Mouse (Mus musculus) heart, embryonic 14.5 days (tissue): ENCODE results near the gene Tank. TPM values are rescaled to one million over a fixed set of nuclear protein-coding genes. Genes with fewer than 3 reads are reported as not detected.

ENCODE experiments used
- ATAC-seq: fragments of 200-750 bp; cut with Nextera tagmentation; 2 replicates; pipeline ENCODE4 v1.8.0; 2017; ENCODE audit warnings: low read depth, moderate TSS enrichment; ENCODE audit not compliant: insufficient number of reproducible peaks, insufficient read depth, low FRiP score
- H3K27ac ChIP-seq, 2 experiments: fragments of 200-500 bp in 1 of 2; fragments of 300-500 bp in 1 of 2; sonication (generic) in 1 of 2; replicated peaks in 1 of 2; 2 replicates each; pipeline ENCODE4 v1.5.1; 2012 to 2014; ENCODE audit warnings: low read depth in 2 of 2, low read length in 2 of 2, control low read depth in 1 of 2, mild to moderate bottlenecking in 1 of 2, mixed read lengths in 1 of 2; ENCODE audit not compliant: control insufficient read depth in 1 of 2, insufficient read depth in 1 of 2
- H3K27me3 ChIP-seq: fragments of 300-500 bp; sonication (generic); 2 replicates; pipeline ENCODE4 v1.6.1; 2014; ENCODE audit warnings: mild to moderate bottlenecking, low read length, control low read depth; ENCODE audit not compliant: control insufficient read depth, insufficient read depth
- H3K36me3 ChIP-seq: fragments of 300-500 bp; sonication (generic); 2 replicates; pipeline ENCODE4 v1.6.1; 2014; ENCODE audit warnings: mild to moderate bottlenecking, control low read depth, low read length, mixed read lengths; ENCODE audit not compliant: control insufficient read depth, insufficient read depth
- H3K4me1 ChIP-seq, 2 experiments: fragments of 200-500 bp in 1 of 2; fragments of 300-500 bp in 1 of 2; sonication (generic) in 1 of 2; 2 replicates each; pipeline ENCODE4 v1.6.1; 2012 to 2014; ENCODE audit warnings: low read length in 2 of 2, control low read depth in 1 of 2, mixed read lengths in 1 of 2; ENCODE audit not compliant: control insufficient read depth in 2 of 2, insufficient read depth in 2 of 2
- H3K4me2 ChIP-seq: fragments of 300-500 bp; sonication (generic); 2 replicates; pipeline ENCODE4 v1.6.1; 2014; ENCODE audit warnings: mild to moderate bottlenecking, low read length
- H3K4me3 ChIP-seq, 2 experiments: fragments of 200-500 bp in 1 of 2; fragments of 300-500 bp in 1 of 2; sonication (generic) in 1 of 2; 2 replicates each; pipeline ENCODE4 v1.5.1; 2012 to 2014; ENCODE audit warnings: low read length in 2 of 2, mild to moderate bottlenecking in 2 of 2, control low read depth in 1 of 2, low read depth in 1 of 2, moderate library complexity in 1 of 2; ENCODE audit not compliant: control insufficient read depth in 1 of 2, insufficient read depth in 1 of 2
- H3K9ac ChIP-seq: fragments of 300-500 bp; sonication (generic); 2 replicates; pipeline ENCODE4 v1.6.1; 2014; ENCODE audit warnings: mild to moderate bottlenecking, low read length
- H3K9me3 ChIP-seq: fragments of 300-500 bp; sonication (generic); 2 replicates; pipeline ENCODE4 v1.6.1; 2016; ENCODE audit warnings: low read length, control low read depth; ENCODE audit not compliant: control insufficient read depth
- WGBS: fragments of 180-500 bp; shearing (Covaris S2); extraction: QIAGEN DNeasy Blood & Tissue Kit; methylation state at CpG from one replicate; pipeline ENCODE4 v1.1.7; 2014; 5-methylcytosine and 5-hydroxymethylcytosine counted together
- polyA plus RNA-seq: library from polyadenylated mRNA; unstranded; fragments of >200 nt; fragmentation: Nextera tagmentation; extraction: Ambion mirVana; gene quantifications from 2 replicates; pipeline ENCODE4 v1.2.1, GENCODE M21; 2014

The Tank gene
- polyA plus RNA-seq, 1 experiment from 2014 or later: 26.3 TPM

DNA sequence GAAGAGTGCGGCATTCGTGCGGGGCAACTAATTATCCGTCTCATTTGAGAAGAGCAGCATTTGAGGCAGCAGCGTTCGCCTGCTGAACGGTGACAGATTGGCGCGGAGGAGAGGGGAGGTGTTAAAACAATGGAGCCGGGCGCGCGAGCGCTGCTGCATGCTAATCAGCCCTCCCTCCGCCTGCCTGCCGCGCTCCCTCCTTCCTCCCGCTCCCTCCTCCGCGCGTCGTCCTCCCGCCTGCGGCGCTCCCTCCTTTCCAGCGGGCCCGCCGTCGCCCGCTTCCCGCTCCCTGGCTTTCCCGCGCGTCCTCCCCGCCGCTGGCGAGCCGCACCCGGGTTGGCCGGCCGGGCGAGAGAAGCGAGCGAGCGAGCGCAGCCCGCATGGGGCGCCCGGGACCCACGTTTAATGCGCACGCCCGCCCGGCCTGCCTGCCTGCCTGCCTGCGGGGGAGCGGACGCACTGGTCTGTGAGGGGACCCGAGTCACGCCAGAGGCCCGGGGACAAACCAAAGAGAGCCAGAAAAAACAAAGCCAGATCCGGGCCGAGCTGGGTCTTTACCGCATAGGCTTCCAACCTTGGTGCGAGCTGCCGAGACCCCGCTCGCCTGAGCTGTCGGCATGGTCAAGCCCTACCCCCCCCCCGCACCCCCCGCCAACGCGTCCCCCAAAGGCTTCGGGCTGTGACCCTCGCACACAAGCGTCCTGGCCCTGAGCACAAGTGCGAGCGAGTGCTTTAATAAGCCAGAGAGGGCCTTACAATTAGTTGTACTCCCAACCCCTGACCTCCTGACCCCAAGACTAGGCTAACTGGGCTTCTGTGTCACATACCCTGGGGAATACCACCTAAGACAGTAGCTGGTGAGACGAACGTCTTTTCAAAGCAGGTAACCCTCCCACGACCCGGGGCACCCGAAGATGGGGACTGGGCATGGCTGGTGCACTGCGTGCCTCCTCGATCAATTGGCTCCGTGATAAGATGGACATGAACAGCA, 78.3 kb downstream of the Tank start:
- peak; percentile 55 for ATAC-seq
- Histone ChIP-seq H3K4me3 (peak overlapping the region; percentile 61 to 70), H3K9me3 (no peaks in the 10 kb centered on the region), H3K27ac (no peak overlapping the region), H3K27me3 (peaks cover 7% of the 10 kb centered on the region; the same call in 1 of the 2 replicates), H3K9ac (peak overlapping the region; percentile 77), H3K4me1 (peaks cover 4 to 9% of the 10 kb centered on the region in 2 experiments; a peak in 2 of 4 replicates), H3K36me3 (no peaks in the 10 kb centered on the region), H3K4me2 (peak overlapping the region; percentile 98)
- 2% methylated on average over 79 of the region's 85 CpGs for WGBS

DNA sequence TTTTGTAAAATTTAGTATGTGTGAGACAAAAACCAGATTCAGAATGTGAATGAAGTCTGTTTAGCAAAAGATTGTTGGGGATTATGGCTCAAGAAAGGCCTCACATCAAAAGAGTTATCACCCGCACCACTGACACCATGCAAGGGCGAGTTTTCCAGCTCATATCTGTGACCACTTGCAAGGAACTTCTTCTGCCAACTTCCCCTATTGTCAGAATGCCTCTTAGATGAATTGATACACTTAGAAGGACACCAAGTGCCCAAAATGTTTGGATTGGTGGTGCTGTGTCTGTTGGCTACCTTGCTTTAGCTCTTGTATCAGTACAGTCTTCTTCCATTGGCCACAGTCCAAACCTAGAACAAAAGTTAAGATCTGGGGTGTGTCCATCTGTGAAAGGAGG, 80.9 kb downstream of the Tank start:
- ATAC-seq: no peak
- Histone ChIP-seq H3K9ac (no peak overlapping the region), H3K36me3 (no peaks in the 10 kb centered on the region), H3K9me3 (no peaks in the 10 kb centered on the region), H3K4me3 (no peak overlapping the region), H3K27ac (no peak overlapping the region), H3K27me3 (peaks cover 6% of the 10 kb centered on the region; the same call in 1 of the 2 replicates), H3K4me1 (peaks cover 8 to 9% of the 10 kb centered on the region in 2 experiments; a peak in 3 of 4 replicates), H3K4me2 (no peak overlapping the region)
- WGBS: 92% methylated on average over 2 of the region's 2 CpGs

DNA sequence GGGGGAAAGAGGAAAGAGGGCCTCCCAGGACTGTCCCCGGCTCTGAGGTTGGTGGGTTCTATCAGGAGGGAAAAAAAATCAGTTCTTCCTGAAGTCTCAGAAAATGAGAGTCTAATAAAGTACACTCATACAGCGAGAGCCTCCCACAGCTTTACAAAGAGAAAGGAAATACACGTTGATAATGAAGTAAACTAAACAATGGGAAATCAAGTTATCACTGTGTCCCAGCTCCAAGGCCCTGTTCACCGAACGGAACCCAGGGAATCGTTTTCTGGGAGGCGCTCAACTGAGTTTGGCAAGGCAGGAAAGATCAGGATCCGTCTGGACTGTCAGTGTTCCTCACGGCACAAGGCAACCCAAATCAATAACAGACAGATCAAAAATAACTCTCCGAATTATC, 84.4 kb downstream of the Tank start:
- Histone ChIP-seq H3K9ac (no peak overlapping the region), H3K4me1 (peaks cover 0 to 4% of the 10 kb centered on the region in 2 experiments; a peak in 2 of 4 replicates), H3K27me3 (no peaks in the 10 kb centered on the region), H3K4me2 (no peak overlapping the region), H3K9me3 (no peaks in the 10 kb centered on the region), H3K4me3 (no peak overlapping the region), H3K27ac (peak overlapping the region; percentile 27 to 35; a peak in 3 of 4 replicates), H3K36me3 (no peaks in the 10 kb centered on the region)
- 63% methylated on average over 10 of the region's 10 CpGs for WGBS
- peak; percentile 13; the same call in 1 of the 2 replicates for ATAC-seq

DNA sequence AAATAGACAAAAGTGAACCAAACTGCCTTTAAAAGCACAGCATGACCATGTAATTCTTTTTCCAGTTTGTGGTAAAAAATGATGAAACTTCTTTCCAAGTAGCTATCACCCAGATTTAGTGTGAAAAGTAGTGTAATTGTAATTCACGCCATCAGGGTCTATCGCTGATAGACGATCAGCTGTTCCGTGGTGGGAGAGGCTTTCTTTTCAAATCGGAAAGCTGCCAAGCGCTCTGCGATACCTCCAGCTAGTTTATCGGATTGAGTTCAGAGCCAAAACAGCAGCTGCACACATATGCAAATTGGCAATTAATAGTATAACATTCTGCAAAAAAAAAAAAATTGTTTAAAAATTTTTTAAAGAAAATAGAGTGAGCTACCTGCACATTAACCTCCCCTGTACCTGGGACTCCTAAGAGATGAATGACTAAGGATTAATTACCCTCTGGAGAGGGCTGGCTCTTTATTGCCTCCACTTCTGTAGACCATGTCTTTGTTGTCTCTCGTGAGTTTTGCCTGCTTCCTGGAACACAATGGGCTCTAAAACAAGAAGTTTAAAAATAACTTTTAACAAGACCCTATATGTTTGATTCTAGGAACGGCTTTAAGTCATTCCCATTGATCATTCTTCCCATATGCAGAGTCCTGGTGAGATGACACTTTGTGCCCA, 85.3 kb downstream of the Tank start:
- WGBS: 60% methylated on average over 10 of the region's 10 CpGs
- no peak for ATAC-seq
- Histone ChIP-seq H3K9me3 (no peaks in the 10 kb centered on the region), H3K27ac (no peak overlapping the region), H3K4me1 (peaks cover 0 to 4% of the 10 kb centered on the region in 2 experiments; a peak in 2 of 4 replicates), H3K4me3 (no peak overlapping the region), H3K27me3 (no peaks in the 10 kb centered on the region), H3K4me2 (no peak overlapping the region), H3K9ac (no peak overlapping the region), H3K36me3 (no peaks in the 10 kb centered on the region)

DNA sequence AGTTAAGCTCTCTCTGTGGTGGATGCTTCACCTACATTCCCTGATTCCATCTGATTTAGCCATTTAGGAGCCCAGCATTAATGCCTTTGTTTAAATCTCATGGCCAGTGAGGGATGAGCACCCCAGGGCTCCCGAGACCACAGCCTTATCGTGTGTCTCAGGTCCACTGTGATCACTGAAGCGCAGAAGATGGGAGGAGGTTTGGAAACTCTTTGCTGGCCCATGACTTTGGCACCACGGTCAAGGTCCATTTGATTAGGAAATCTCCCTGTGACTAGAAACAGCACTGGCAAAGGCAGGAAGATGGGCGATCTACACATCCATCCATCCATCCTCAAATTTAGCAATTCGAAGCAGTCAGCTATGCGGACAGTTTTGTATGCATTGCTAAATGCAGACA, 89.0 kb downstream of the Tank start:
- Histone ChIP-seq H3K4me2 (no peak overlapping the region), H3K9me3 (no peaks in the 10 kb centered on the region), H3K9ac (no peak overlapping the region), H3K36me3 (no peaks in the 10 kb centered on the region), H3K27me3 (no peaks in the 10 kb centered on the region), H3K4me3 (no peak overlapping the region), H3K27ac (no peak overlapping the region), H3K4me1 (no peaks in the 10 kb centered on the region; a peak in 1 of 4 replicates)
- 75% methylated on average over 7 of the region's 7 CpGs for WGBS
- no peak for ATAC-seq

DNA sequence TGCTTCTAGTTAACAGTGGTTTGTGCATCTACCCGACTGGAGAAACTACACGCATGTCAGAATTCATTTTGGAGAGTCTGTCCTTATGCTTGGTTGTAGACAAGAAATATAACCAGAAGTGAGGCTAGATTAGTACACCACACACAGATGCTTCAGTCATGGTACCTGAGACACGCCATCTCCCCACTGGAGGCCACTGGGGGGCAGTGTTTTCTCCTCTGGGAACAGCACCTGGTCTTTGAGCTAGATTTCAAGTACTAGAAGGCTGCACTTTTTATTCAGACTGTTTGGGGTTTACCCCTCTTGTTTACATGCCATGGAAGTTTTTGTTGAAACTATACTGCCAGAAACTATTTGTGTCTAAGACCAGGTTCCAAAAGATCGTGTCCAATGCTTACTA, 89.9 kb downstream of the Tank start:
- Histone ChIP-seq H3K27ac (no peak overlapping the region), H3K27me3 (no peaks in the 10 kb centered on the region), H3K4me3 (no peak overlapping the region), H3K36me3 (no peaks in the 10 kb centered on the region), H3K9me3 (no peaks in the 10 kb centered on the region), H3K9ac (no peak overlapping the region), H3K4me1 (no peaks in the 10 kb centered on the region), H3K4me2 (no peak overlapping the region)
- no peak for ATAC-seq
- WGBS: 28% methylated on average over 4 of the region's 4 CpGs

DNA sequence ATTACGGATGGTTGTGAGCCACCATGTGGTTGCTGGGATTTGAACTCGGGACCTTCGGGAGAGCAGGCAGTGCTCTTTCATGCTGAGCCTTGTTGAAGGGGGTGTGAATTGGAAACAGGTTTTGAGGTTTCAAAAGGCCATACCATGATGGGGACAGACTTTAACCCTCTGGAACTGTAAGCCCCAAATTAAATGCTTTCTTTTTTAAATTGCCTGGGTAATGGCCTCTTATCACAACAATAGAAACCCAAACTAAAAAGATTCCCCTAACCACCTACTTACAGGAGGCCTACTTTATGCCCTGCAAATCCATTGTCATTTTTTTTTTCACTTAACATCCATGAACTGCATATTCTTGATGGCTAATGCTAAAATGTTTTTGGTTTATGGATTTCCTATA, 96.2 kb downstream of the Tank start:
- 84% methylated on average over 3 of the region's 3 CpGs for WGBS
- H3K4me1 ChIP-seq: no peaks in the 10 kb centered on the region
- no peaks in the 10 kb centered on the region for H3K27me3 ChIP-seq
- H3K27ac ChIP-seq: no peak overlapping the region
- no peaks in the 10 kb centered on the region for H3K9me3 ChIP-seq
- H3K4me2 ChIP-seq: no peak overlapping the region
- no peak for ATAC-seq
- H3K36me3 ChIP-seq: no peaks in the 10 kb centered on the region
- no peak overlapping the region for H3K4me3 ChIP-seq
- H3K9ac ChIP-seq: no peak overlapping the region
